ENCODE assay signal across 20 mouse cellular contexts in genomic region chr12:67847517-67847916, GRCm38 (mm10).
DNase-seq lines count a peak whose midpoint lies in the region; ATAC-seq and TF ChIP-seq lines count a peak whose summit lies in the region.
"Had no signal": no experiment of that assay in that cellular context is flagged by ENCODE, and none has a peak within 500 bp of the region (broad histone marks: within the 10 kb centered on the region; RNA-seq: fewer than 3 reads in every experiment).

No protein-coding gene starts in this region.

- no peak for TF ChIP-seq RAD21 in MEL (IDR thresholded peaks at IDR 0.05; ENCODE audit: low read depth, low read length)

- H3K27ac ChIP-seq in liver, embryonic 14.5 days: no peak overlapping the region
- H3K27ac ChIP-seq in liver, postnatal 0 days (ENCODE audit: low read depth): no peak overlapping the region
- no peak overlapping the region for H3K27ac ChIP-seq in MEL (ENCODE audit: control insufficient read depth, low read depth, low read length)
- no peak overlapping the region for H3K27ac ChIP-seq in hindbrain, embryonic 10.5 days

- H3K9me3 ChIP-seq in liver, embryonic 14.5 days (ENCODE audit: control insufficient read depth, low read length): no peaks in the 10 kb centered on the region
- H3K9me3 ChIP-seq in liver, postnatal 0 days (ENCODE audit: low read length): no peaks in the 10 kb centered on the region
- no peaks in the 10 kb centered on the region for H3K9me3 ChIP-seq in MEL (replicated peaks; ENCODE audit: insufficient read depth, low read length)
- H3K9me3 ChIP-seq in hindbrain, embryonic 10.5 days: no peaks in the 10 kb centered on the region

- H3K4me3 ChIP-seq in liver, embryonic 14.5 days (ENCODE audit: insufficient read depth in 1 of 2, low read depth in 2 of 2, low read length in 2 of 2): no peak overlapping the region
- no peak overlapping the region for H3K4me3 ChIP-seq in liver, postnatal 0 days (ENCODE audit: low read depth, low read length)
- no peak overlapping the region for H3K4me3 ChIP-seq in MEL (ENCODE audit: control insufficient read depth in 1 of 2, insufficient read depth in 1 of 2, low read depth in 2 of 2, low read length in 2 of 2)
- no peak overlapping the region for H3K4me3 ChIP-seq in hindbrain, embryonic 10.5 days

- TF ChIP-seq CTCF in liver, embryonic 14.5 days (IDR thresholded peaks at IDR 0.05; ENCODE audit: low read depth): no peak
- TF ChIP-seq CTCF in liver, postnatal 0 days (IDR thresholded peaks at IDR 0.05; ENCODE audit: low read depth): no peak
- TF ChIP-seq CTCF in MEL (IDR thresholded peaks at IDR 0.05 in 2 of 3, conservative IDR thresholded peaks at IDR 0.05 in 1 of 3; ENCODE audit: control insufficient read depth in 1 of 3, insufficient read depth in 1 of 3, low read depth in 2 of 3, low read length in 3 of 3, poor library complexity in 1 of 3, severe bottlenecking in 1 of 3): no peak

- no peaks in the 10 kb centered on the region for H3K79me2 ChIP-seq in MEL (ENCODE audit: control insufficient read depth, insufficient read depth, low read length, poor library complexity)

- H3K36me3 ChIP-seq in liver, embryonic 14.5 days (replicated peaks; ENCODE audit: control insufficient read depth, insufficient read depth, low read depth): no peaks in the 10 kb centered on the region
- no peaks in the 10 kb centered on the region for H3K36me3 ChIP-seq in liver, postnatal 0 days (replicated peaks; ENCODE audit: insufficient read depth, low read length)
- peaks cover 0 to 4% of the 10 kb centered on the region in 2 experiments; a peak in 1 of 4 replicates for H3K36me3 ChIP-seq in MEL (ENCODE audit: control insufficient read depth in 1 of 2, insufficient read depth in 2 of 2, low read length in 2 of 2)
- H3K36me3 ChIP-seq in hindbrain, embryonic 10.5 days: no peaks in the 10 kb centered on the region
- H3K36me3 ChIP-seq: G1E had no signal

- DNase-seq in liver, embryonic 14.5 days (ENCODE audit: low read depth in 3 of 3, low spot score in 3 of 3): no peak
- no peak for DNase-seq in liver, postnatal 0 days
- peak; percentile 31 for DNase-seq in MEL (ENCODE audit: low read depth, low spot score)
- DNase-seq in hindbrain, embryonic 10.5 days (ENCODE audit: low spot score): no peak
- DNase-seq: adrenal gland, adult 2 months; adrenal gland, adult 8-10 months; adrenal gland, postnatal 10 days; adrenal gland, postnatal 14 days; adrenal gland, postnatal 25 days; adrenal gland, postnatal 36 days; B cell, adult 2 months; cerebellum, adult 11 months; cerebellum, adult 11-12 months; cerebellum, adult 18-20 months; cerebellum, adult 2 months had no signal

- TF ChIP-seq POLR2A in MEL (IDR thresholded peaks at IDR 0.05; ENCODE audit: control insufficient read depth in 1 of 2, insufficient read depth in 1 of 2, low read depth in 1 of 2, low read length in 2 of 2, poor library complexity in 1 of 2): no peak

- H3K9ac ChIP-seq in liver, embryonic 14.5 days (replicated peaks): no peak overlapping the region
- no peak overlapping the region for H3K9ac ChIP-seq in liver, postnatal 0 days (replicated peaks)
- no peak overlapping the region for H3K9ac ChIP-seq in MEL (ENCODE audit: control insufficient read depth, low read depth, low read length, poor library complexity, severe bottlenecking)

- no peaks in the 10 kb centered on the region for H3K4me1 ChIP-seq in liver, embryonic 14.5 days (replicated peaks; ENCODE audit: control insufficient read depth in 2 of 2, insufficient read depth in 2 of 2, low read length in 1 of 2)
- H3K4me1 ChIP-seq in liver, postnatal 0 days (ENCODE audit: insufficient read depth): no peaks in the 10 kb centered on the region
- peaks cover 0 to 16% of the 10 kb centered on the region in 2 experiments; a peak in 2 of 4 replicates for H3K4me1 ChIP-seq in MEL (ENCODE audit: control insufficient read depth in 1 of 2, insufficient read depth in 2 of 2, low read length in 2 of 2)
- H3K4me1 ChIP-seq in hindbrain, embryonic 10.5 days (replicated peaks): no peaks in the 10 kb centered on the region

- H3K4me2 ChIP-seq in liver, embryonic 14.5 days (ENCODE audit: low read depth): no peak overlapping the region
- no peak overlapping the region for H3K4me2 ChIP-seq in liver, postnatal 0 days (ENCODE audit: low read depth, low read length)

- H3K27me3 ChIP-seq in liver, embryonic 14.5 days (ENCODE audit: control insufficient read depth, insufficient read depth, low read length): no peaks in the 10 kb centered on the region
- H3K27me3 ChIP-seq in liver, postnatal 0 days (ENCODE audit: insufficient read depth, low read length): no peaks in the 10 kb centered on the region
- no peaks in the 10 kb centered on the region for H3K27me3 ChIP-seq in MEL (ENCODE audit: control insufficient read depth in 1 of 2, insufficient read depth in 2 of 2, low read length in 2 of 2)
- H3K27me3 ChIP-seq in hindbrain, embryonic 10.5 days (ENCODE audit: insufficient read depth, poor library complexity, severe bottlenecking): no peaks in the 10 kb centered on the region
- H3K27me3 ChIP-seq: CH12.LX, Patski had no signal

- 0 out of 2 replicates have a peak, but pooled peaks have one; percentile 11 for TF ChIP-seq EP300 in liver, embryonic 14.5 days (IDR thresholded peaks at IDR 0.05; ENCODE audit: low read depth)
- no peak for TF ChIP-seq EP300 in liver, postnatal 0 days (IDR thresholded peaks at IDR 0.05; ENCODE audit: low read depth)
- TF ChIP-seq EP300 in MEL (IDR thresholded peaks at IDR 0.05; ENCODE audit: low read depth in 1 of 2, low read length in 2 of 2): peak; percentile 85 to 95

- no peak for ATAC-seq in liver, embryonic 14.5 days (ENCODE audit: insufficient read depth)
- ATAC-seq in liver, postnatal 0 days: no peak
- ATAC-seq: activated CD4-positive, CD25-positive, alpha-beta regulatory T cell, adult 4 months; CD4-positive, CD25-positive, alpha-beta regulatory T cell, adult 4 months; Patski had no signal

TF ChIP-seq in MEL, 35 proteins besides CTCF, POLR2A, EP300 and RAD21:
- peak; percentile 84 for TF ChIP-seq TCF12 (IDR thresholded peaks at IDR 0.05; ENCODE audit: low read depth, low read length)
- TF ChIP-seq MYB (IDR thresholded peaks at IDR 0.05; ENCODE audit: low read depth, low read length): peak; percentile 79
- TF ChIP-seq CHD1 (IDR thresholded peaks at IDR 0.05; ENCODE audit: low read depth, low read length): no peak
- no peak for TF ChIP-seq HCFC1 (IDR thresholded peaks at IDR 0.05; ENCODE audit: low read depth, low read length)
- TF ChIP-seq GATA1 (IDR thresholded peaks at IDR 0.05; ENCODE audit: low read depth, low read length): peak; percentile 72
- TF ChIP-seq ZC3H11A (IDR thresholded peaks at IDR 0.05; ENCODE audit: low read depth, low read length): no peak
TF ChIP-seq in MEL: peak in this region for 3.
